Mouse (Mus musculus): ENCODE measurements at regions not wholly inside any gene's neighbourhood (a gene's known extent, or its start where the extent isn't known, plus 50 kb on each side); places are given as distances from the start of the nearest gene placed in this dataset.

- no peak for TF ChIP-seq CTCF (IDR thresholded peaks at IDR 0.05; ENCODE audit: low read depth)
- no peak overlapping the region for H3K4me3 ChIP-seq (ENCODE audit: low read depth, low read length)
- H3K4me2 ChIP-seq (replicated peaks; ENCODE audit: low read depth): no peak overlapping the region
- no peaks in the 10 kb centered on the region for H3K36me3 ChIP-seq (ENCODE audit: control insufficient read depth, insufficient read depth)
- H3K9me3 ChIP-seq (ENCODE audit: control insufficient read depth): no peaks in the 10 kb centered on the region
- no peak overlapping the region for H3K9ac ChIP-seq (ENCODE audit: low read depth, low read length)
- 0 out of 2 replicates have a peak overlapping the region, but pooled peaks have one; percentile 7 for H3K27ac ChIP-seq (ENCODE audit: low read depth, low read length)
- 57% methylated on average over 11 of the region's 11 CpGs for WGBS
- peak; percentile 91 for ATAC-seq
- no peaks in the 10 kb centered on the region for H3K27me3 ChIP-seq (replicated peaks; ENCODE audit: control insufficient read depth, insufficient read depth, low read length)
- no peaks in the 10 kb centered on the region for H3K4me1 ChIP-seq (replicated peaks; ENCODE audit: control insufficient read depth, insufficient read depth, low read length)
These were observed 137.8 kb downstream of the Pfkfb3 start for GRCm38 (mm10) chr2:11416122-11416521.

- TF ChIP-seq CTCF (IDR thresholded peaks at IDR 0.05; ENCODE audit: low read depth): no peak
- Histone ChIP-seq H3K4me1 (replicated peaks; ENCODE audit: control insufficient read depth, insufficient read depth, low read length) (no peaks in the 10 kb centered on the region), H3K4me2 (replicated peaks; ENCODE audit: low read depth) (no peak overlapping the region), H3K36me3 (ENCODE audit: control insufficient read depth, insufficient read depth) (no peaks in the 10 kb centered on the region), H3K9ac (ENCODE audit: low read depth, low read length) (no peak overlapping the region), H3K27me3 (replicated peaks; ENCODE audit: control insufficient read depth, insufficient read depth, low read length) (no peaks in the 10 kb centered on the region), H3K9me3 (ENCODE audit: control insufficient read depth) (no peaks in the 10 kb centered on the region), H3K27ac (ENCODE audit: low read depth, low read length) (no peak overlapping the region), H3K4me3 (ENCODE audit: low read depth, low read length) (no peak overlapping the region)
- 89% methylated on average over 6 of the region's 6 CpGs for WGBS
- no peak for ATAC-seq
These were observed 141.4 kb downstream of the Pfkfb3 start for GRCm38 (mm10) chr2:11412521-11412920.

GRCm38 (mm10) chr2:11408497-11408896 lies 145.4 kb downstream of the Pfkfb3 start:
- no peaks in the 10 kb centered on the region for H3K9me3 ChIP-seq (ENCODE audit: control insufficient read depth)
- no peak for ATAC-seq
- H3K27me3 ChIP-seq (replicated peaks; ENCODE audit: control insufficient read depth, insufficient read depth, low read length): no peaks in the 10 kb centered on the region
- no peak overlapping the region for H3K4me2 ChIP-seq (replicated peaks; ENCODE audit: low read depth)
- H3K9ac ChIP-seq (ENCODE audit: low read depth, low read length): no peak overlapping the region
- TF ChIP-seq CTCF (IDR thresholded peaks at IDR 0.05; ENCODE audit: low read depth): no peak
- 63% methylated on average over 5 of the region's 6 CpGs for WGBS
- no peaks in the 10 kb centered on the region for H3K36me3 ChIP-seq (ENCODE audit: control insufficient read depth, insufficient read depth)
- no peak overlapping the region for H3K27ac ChIP-seq (ENCODE audit: low read depth, low read length)
- H3K4me1 ChIP-seq (replicated peaks; ENCODE audit: control insufficient read depth, insufficient read depth, low read length): no peaks in the 10 kb centered on the region
- H3K4me3 ChIP-seq (ENCODE audit: low read depth, low read length): no peak overlapping the region

GRCm38 (mm10) chr2:11406103-11406615 lies 147.7 kb downstream of the Pfkfb3 start:
- H3K4me2 ChIP-seq (replicated peaks; ENCODE audit: low read depth): no peak overlapping the region
- WGBS: 47% methylated on average over 1 of the region's 1 CpGs
- no peak overlapping the region for H3K4me3 ChIP-seq (ENCODE audit: low read depth, low read length)
- H3K27me3 ChIP-seq (replicated peaks; ENCODE audit: control insufficient read depth, insufficient read depth, low read length): no peaks in the 10 kb centered on the region
- H3K27ac ChIP-seq (ENCODE audit: low read depth, low read length): no peak overlapping the region
- H3K9me3 ChIP-seq (ENCODE audit: control insufficient read depth): no peaks in the 10 kb centered on the region
- H3K36me3 ChIP-seq (ENCODE audit: control insufficient read depth, insufficient read depth): no peaks in the 10 kb centered on the region
- TF ChIP-seq CTCF (IDR thresholded peaks at IDR 0.05; ENCODE audit: low read depth): no peak
- no peak overlapping the region for H3K9ac ChIP-seq (ENCODE audit: low read depth, low read length)
- ATAC-seq: no peak
- H3K4me1 ChIP-seq (replicated peaks; ENCODE audit: control insufficient read depth, insufficient read depth, low read length): no peaks in the 10 kb centered on the region

- Histone ChIP-seq H3K9ac (ENCODE audit: low read depth, low read length) (no peak overlapping the region), H3K27ac (ENCODE audit: low read depth, low read length) (peak overlapping the region; percentile 68), H3K4me3 (ENCODE audit: low read depth, low read length) (no peak overlapping the region), H3K4me1 (replicated peaks; ENCODE audit: control insufficient read depth, insufficient read depth, low read length) (no peaks in the 10 kb centered on the region), H3K27me3 (replicated peaks; ENCODE audit: control insufficient read depth, insufficient read depth, low read length) (no peaks in the 10 kb centered on the region), H3K36me3 (ENCODE audit: control insufficient read depth, insufficient read depth) (no peaks in the 10 kb centered on the region), H3K4me2 (replicated peaks; ENCODE audit: low read depth) (no peak overlapping the region), H3K9me3 (ENCODE audit: control insufficient read depth) (no peaks in the 10 kb centered on the region)
- 36% methylated on average over 10 of the region's 10 CpGs for WGBS
- ATAC-seq: peak; percentile 82
- TF ChIP-seq CTCF (IDR thresholded peaks at IDR 0.05; ENCODE audit: low read depth): no peak
These were observed 151.5 kb downstream of the Pfkfb3 start for GRCm38 (mm10) chr2:11402218-11402848.

GRCm38 (mm10) chr2:11399411-11399810 lies 154.5 kb downstream of the Pfkfb3 start:
- Histone ChIP-seq H3K9ac (ENCODE audit: low read depth, low read length) (no peak overlapping the region), H3K27ac (ENCODE audit: low read depth, low read length) (peak overlapping the region; percentile 87), H3K27me3 (replicated peaks; ENCODE audit: control insufficient read depth, insufficient read depth, low read length) (no peaks in the 10 kb centered on the region), H3K36me3 (ENCODE audit: control insufficient read depth, insufficient read depth) (no peaks in the 10 kb centered on the region), H3K4me2 (replicated peaks; ENCODE audit: low read depth) (no peak overlapping the region), H3K9me3 (ENCODE audit: control insufficient read depth) (no peaks in the 10 kb centered on the region), H3K4me1 (replicated peaks; ENCODE audit: control insufficient read depth, insufficient read depth, low read length) (no peaks in the 10 kb centered on the region), H3K4me3 (ENCODE audit: low read depth, low read length) (no peak overlapping the region)
- 50% methylated on average over 3 of the region's 3 CpGs for WGBS
- TF ChIP-seq CTCF (IDR thresholded peaks at IDR 0.05; ENCODE audit: low read depth): no peak
- peak; percentile 84 for ATAC-seq

All from intestine, postnatal 0 days (tissue).